Mouse (Mus musculus) lung, adult 2 months (tissue): ENCODE results near the gene Astn2. TPM values are rescaled to one million over a fixed set of nuclear protein-coding genes. Genes with fewer than 3 reads are reported as not detected.

Source experiments
- DNase-seq: peaks from one replicate; pipeline ENCODE4 v3.0.0; 2022
- H3K4me1 ChIP-seq: fragments of 200-500 bp; 2 replicates; pipeline ENCODE4 v1.6.1; 2011; ENCODE audit warnings: low read length; ENCODE audit not compliant: control insufficient read depth, insufficient read depth
- H3K4me3 ChIP-seq: fragments of 200-500 bp; replicated peaks from 2 replicates; pipeline ENCODE3; 2011; ENCODE audit warnings: low read depth, mild to moderate bottlenecking, control low read depth, low read length; ENCODE audit errors: extremely low read depth
- CTCF ChIP-seq: fragments of 200-500 bp; IDR thresholded peaks from 2 replicates; pipeline ENCODE4 v1.5.1; 2011; ENCODE audit warnings: mild to moderate bottlenecking, low read length, control low read depth; ENCODE audit not compliant: insufficient read depth
- POLR2A ChIP-seq: fragments of 200-500 bp; IDR thresholded peaks from 2 replicates; pipeline ENCODE4 v1.6.1; 2011; ENCODE audit warnings: low read depth, mild to moderate bottlenecking, control low read depth, low read length, borderline replicate concordance; ENCODE audit errors: extremely low read depth
- WGBS: fragments of 180-500 bp; shearing (Covaris S2); methylation state at CpG from one replicate; pipeline ENCODE4 v1.1.7; 2018; 5-methylcytosine and 5-hydroxymethylcytosine counted together
- polyA plus RNA-seq: library from polyadenylated mRNA; depleted of rRNA; stranded (reverse); fragments of >200 nt; gene quantifications from 2 replicates; pipeline ENCODE4 v1.2.3, GENCODE M21; 2012; rRNA removed

The Astn2 gene
- polyA plus RNA-seq = 9.0 and 10.7 TPM in 2 replicates

- H3K4me1 ChIP-seq = no peaks in the 10 kb centered on the region
- 3% methylated on average over 53 of the region's 56 CpGs for WGBS
Observed at GRCm38 (mm10) chr4:66404201-66404711, at the start of gene Astn2. Gene Astn2, minus strand, starts transcription at chr4:66404611.

GRCm38 (mm10) chr4:66450115-66450514 lies 45.7 kb upstream of the Astn2 start:
- H3K4me1 ChIP-seq = no peaks in the 10 kb centered on the region
- H3K4me3 ChIP-seq = no peak overlapping the region
- WGBS = 31% methylated on average over 3 of the region's 3 CpGs
- TF ChIP-seq POLR2A (no peak), CTCF (no peak)
- no peak for DNase-seq

More at GRCm38 (mm10) chr4:66404201-66404711, at the start of gene Astn2:
- no peak for DNase-seq
- TF ChIP-seq CTCF (no peak), POLR2A (no peak)
- peak within 1 kb of the TSS; percentile 57 for H3K4me3 ChIP-seq

GRCm38 (mm10) chr4:66431256-66431655 lies 26.8 kb upstream of the Astn2 start:
- Histone ChIP-seq H3K4me1 (no peaks in the 10 kb centered on the region), H3K4me3 (no peak overlapping the region)
- DNase-seq = no peak
- TF ChIP-seq CTCF = no peak
- no peak for TF ChIP-seq POLR2A
- 32% methylated on average over 1 of the region's 1 CpGs for WGBS

- DNase-seq = no peak
- Histone ChIP-seq H3K4me1 (no peaks in the 10 kb centered on the region), H3K4me3 (no peak overlapping the region)
- 45% methylated on average over 4 of the region's 4 CpGs for WGBS
- no peak for TF ChIP-seq POLR2A
- TF ChIP-seq CTCF = no peak
Observed at GRCm38 (mm10) chr4:66425804-66426203, 21.4 kb upstream of the Astn2 start.

- Histone ChIP-seq H3K4me1 (no peaks in the 10 kb centered on the region), H3K4me3 (peak overlapping the region; percentile 53)
- DNase-seq = no peak
- 38% methylated on average over 8 of the region's 8 CpGs for WGBS
- TF ChIP-seq CTCF (no peak), POLR2A (no peak)
Observed at GRCm38 (mm10) chr4:66414778-66415177, 10.4 kb upstream of the Astn2 start.

- 0% methylated on average over 1 of the region's 1 CpGs for WGBS
- no peak overlapping the region for H3K4me3 ChIP-seq
- DNase-seq = no peak
- H3K4me1 ChIP-seq = no peaks in the 10 kb centered on the region
- TF ChIP-seq CTCF (no peak), POLR2A (no peak)
Observed at GRCm38 (mm10) chr4:66405086-66405485, 675 bp upstream of the Astn2 start.

- no peak for TF ChIP-seq CTCF
- TF ChIP-seq POLR2A = no peak
- DNase-seq = no peak
- Histone ChIP-seq H3K4me3 (peak overlapping the region; percentile 57), H3K4me1 (no peaks in the 10 kb centered on the region)
- 2% methylated on average over 49 of the region's 51 CpGs for WGBS
Observed at GRCm38 (mm10) chr4:66403708-66404200, 657 bp downstream of the Astn2 start.

- H3K4me1 ChIP-seq = no peaks in the 10 kb centered on the region
- peak overlapping the region; percentile 54 for H3K4me3 ChIP-seq
- DNase-seq = no peak
- TF ChIP-seq CTCF (no peak), POLR2A (no peak)
- 2% methylated on average over 22 of the region's 22 CpGs for WGBS
Observed at GRCm38 (mm10) chr4:66403116-66403707, 1.2 kb downstream of the Astn2 start.

- WGBS = 1% methylated on average over 24 of the region's 24 CpGs
Observed at GRCm38 (mm10) chr4:66402611-66403010, 1.8 kb downstream of the Astn2 start.

GRCm38 (mm10) chr4:66401186-66401681 lies 3.2 kb downstream of the Astn2 start:
- Histone ChIP-seq H3K4me3 (no peak overlapping the region), H3K4me1 (no peaks in the 10 kb centered on the region)
- 23% methylated on average over 8 of the region's 8 CpGs for WGBS
- peak; percentile 47 for TF ChIP-seq CTCF
- TF ChIP-seq POLR2A = no peak
- DNase-seq = no peak

More at GRCm38 (mm10) chr4:66402611-66403010, 1.8 kb downstream of the Astn2 start:
- H3K4me1 ChIP-seq = no peaks in the 10 kb centered on the region
- H3K4me3 ChIP-seq = peak overlapping the region; percentile 11
- TF ChIP-seq CTCF (no peak), POLR2A (no peak)
- no peak for DNase-seq

- H3K4me3 ChIP-seq = no peak overlapping the region
- no peak for DNase-seq
- 45% methylated on average over 4 of the region's 4 CpGs for WGBS
- TF ChIP-seq CTCF = no peak
- TF ChIP-seq POLR2A = no peak
- no peaks in the 10 kb centered on the region for H3K4me1 ChIP-seq
Observed at GRCm38 (mm10) chr4:66399066-66399465, 5.3 kb downstream of the Astn2 start.
